Mouse (Mus musculus) embryonic stem cell, embryonic (primary cell): ENCODE results near the gene Slc35c2.

Source experiments
- CTCF ChIA-PET, 4 experiments: fragments of 300-600 bp in 2 of 4; fragments of 350-600 bp in 2 of 4; sonication (Branson Sonifier 250); formaldehyde crosslinking; loops; one replicate each; lab custom pipeline; 2022; ENCODE audit warnings: inconsistent platforms in 2 of 4; lab: Charles Lee
- POLR2A ChIA-PET, 4 experiments: fragments of 300-600 bp in 2 of 4; fragments of 350-600 bp in 2 of 4; sonication (Branson Sonifier 250); formaldehyde crosslinking; loops; one replicate each; lab custom pipeline; 2022; ENCODE audit warnings: antibody characterized with exemption in 4 of 4, inconsistent platforms in 1 of 4; lab: Charles Lee

The Slc35c2 gene

GRCm38 (mm10) chr2:165296571-165296970 is 8.9 kb upstream of the Slc35c2 start:
- CTCF ChIA-PET, result interaction anchor here in 1 of 4 experiments (1.2 kb wide), 1 partner anchor 344 kb away, joined by 4 read pairs; no protein-coding TSS in a partner anchor
- POLR2A ChIA-PET, result interaction anchor here in 3 of 4 experiments (0.6 to 6.3 kb wide), 9 partner anchors 8 to 326 kb away, joined by 3 to 32 read pairs (median 4); partner anchors contain the start of gene Slc35c2 (in 3 of the 3)

GRCm38 (mm10) chr2:165288315-165289031 is 804 bp upstream of the Slc35c2 start:
- POLR2A ChIA-PET, result interaction anchor here (0.6 to 5.1 kb wide), 29 partner anchors 8 to 1203 kb away, joined by 3 to 32 read pairs (median 4); partner anchors contain the start of genes Elmo2 (in 1 of the 4), Zfp335 (in 1 of the 4) and Zswim1 (in 1 of the 4)
- CTCF ChIA-PET, result interaction anchor here (0.6 to 1.5 kb wide), 10 partner anchors 73 to 364 kb away, joined by 3 to 8 read pairs (median 3); partner anchors contain the start of gene Ncoa5 (in 1 of the 4)

DNA sequence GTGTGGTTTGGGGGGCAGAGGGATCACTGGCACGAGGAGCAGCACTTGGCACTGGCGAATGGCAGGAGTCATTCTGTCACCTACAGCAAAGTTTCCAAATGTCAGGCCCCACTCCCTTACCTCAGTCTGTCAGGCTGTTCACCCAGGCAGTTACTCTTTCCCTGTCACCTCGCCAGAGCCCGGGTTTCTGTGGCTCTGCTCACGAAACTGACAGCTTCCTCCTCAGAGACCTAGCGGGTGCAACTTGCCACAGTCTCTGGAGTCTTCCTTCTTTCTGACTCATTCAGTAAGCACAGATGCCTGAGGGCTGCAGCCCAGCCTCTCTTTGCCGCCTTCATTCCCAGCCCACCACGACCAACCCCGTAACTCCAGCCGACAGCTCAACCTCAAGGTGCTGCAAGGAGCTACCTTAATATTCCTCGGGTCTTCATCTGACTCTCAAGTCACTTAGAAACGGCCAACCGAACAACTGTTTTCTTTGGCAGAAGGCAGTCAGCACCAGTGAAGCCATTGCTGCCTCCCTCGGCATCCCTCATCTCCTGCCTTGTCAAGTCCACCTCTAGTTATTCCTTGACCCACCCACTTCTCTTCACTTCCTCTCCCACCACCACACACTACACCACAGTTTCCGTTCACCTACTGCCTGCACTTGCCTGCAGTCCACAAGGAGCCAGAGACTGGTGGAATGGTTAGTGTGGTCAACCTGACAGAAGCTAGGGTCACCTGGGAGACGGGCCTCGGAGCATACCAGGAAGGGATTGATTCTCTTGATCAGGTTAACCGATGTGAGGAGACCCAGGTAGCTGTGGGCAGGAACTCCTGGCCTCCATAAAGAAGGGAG is 1.1 kb downstream of the Slc35c2 start:
- POLR2A ChIA-PET, result interaction anchor here in 3 of 4 experiments (0.6 to 5.1 kb wide), 12 partner anchors 9 to 221 kb away, joined by 3 to 32 read pairs (median 6); partner anchors contain the start of gene Elmo2 (in 1 of the 3)
- CTCF ChIA-PET, result interaction anchor here in 2 of 4 experiments (0.7 to 1.5 kb wide), 6 partner anchors 10 to 796 kb away, joined by 3 to 4 read pairs (median 3); no protein-coding TSS in a partner anchor

DNA sequence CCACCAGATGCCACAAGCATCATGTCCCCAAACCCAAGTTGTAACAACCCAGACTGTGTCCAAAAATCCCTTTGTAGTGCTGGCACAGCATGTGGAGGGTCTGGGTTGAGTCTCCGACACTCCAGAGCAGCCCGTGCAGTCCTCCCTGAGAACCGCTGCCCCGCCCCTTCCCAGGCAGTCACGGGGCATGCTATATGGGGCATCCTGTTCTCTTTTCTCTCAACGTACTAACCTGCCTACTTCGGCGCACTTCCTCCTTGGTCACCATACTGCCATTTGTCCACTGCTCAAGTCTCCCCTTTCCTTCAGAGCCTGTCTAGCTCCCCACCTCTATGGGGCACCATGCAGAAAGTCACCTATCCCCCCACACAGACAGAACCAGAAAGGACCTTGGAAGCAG is 2.0 kb downstream of the Slc35c2 start:
- CTCF ChIA-PET, result interaction anchor here in 1 of 4 experiments (1.2 kb wide), 1 partner anchor 243 kb away, joined by 3 read pairs; no protein-coding TSS in a partner anchor
- POLR2A ChIA-PET, result interaction anchor here in 3 of 4 experiments (0.9 to 5.1 kb wide), 3 partner anchors 11 to 35 kb away, joined by 3 to 32 read pairs (median 3); no protein-coding TSS in a partner anchor

DNA sequence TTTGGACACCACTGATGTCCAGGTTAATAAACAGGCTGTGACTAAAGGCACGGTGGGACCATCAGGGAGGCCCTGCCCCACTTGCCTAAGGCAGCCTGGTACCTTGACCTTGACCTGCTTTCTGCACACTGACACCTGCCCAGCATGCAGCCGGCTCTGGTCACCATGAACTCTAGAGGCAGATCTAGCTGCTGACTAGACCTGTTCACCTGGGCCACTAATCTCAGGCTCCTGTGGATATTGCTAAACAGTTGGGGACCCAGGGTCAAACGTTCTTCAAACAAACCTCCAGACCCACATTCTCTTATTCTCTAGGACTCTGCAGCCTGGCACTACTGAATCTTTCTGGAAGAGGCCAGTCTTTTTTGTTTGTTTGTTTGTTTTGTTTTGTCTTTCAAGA is 2.6 kb downstream of the Slc35c2 start:
- CTCF ChIA-PET, result interaction anchor here in 1 of 4 experiments (0.5 kb wide), 1 partner anchor 730 kb away, joined by 3 read pairs; no protein-coding TSS in a partner anchor
- POLR2A ChIA-PET, result no interaction called here

DNA sequence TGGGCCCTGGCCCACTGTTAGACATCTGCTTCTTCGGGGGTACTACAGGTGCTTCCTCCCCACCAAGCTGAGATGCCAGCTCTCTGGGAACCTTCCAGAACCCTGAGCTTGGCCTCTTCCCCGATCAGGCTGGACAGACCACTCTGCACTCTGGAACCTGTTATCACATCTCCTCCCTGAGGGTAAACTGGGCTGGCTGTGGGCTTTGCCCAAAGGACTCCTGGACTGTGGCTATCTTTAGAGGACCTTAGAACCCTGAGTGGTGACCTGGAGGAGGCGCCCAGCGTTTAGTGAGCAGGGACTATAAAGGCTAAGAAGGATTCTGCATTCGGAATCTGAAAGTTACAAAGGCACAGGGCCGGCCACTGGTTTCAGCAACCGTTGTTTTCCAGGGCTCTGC is 3.3 kb downstream of the Slc35c2 start:
- CTCF ChIA-PET, result interaction anchor here in 1 of 4 experiments (0.5 kb wide), 1 partner anchor 731 kb away, joined by 3 read pairs; no protein-coding TSS in a partner anchor
- POLR2A ChIA-PET, result no interaction called here

- CTCF ChIA-PET, result interaction anchor here in 1 of 4 experiments (0.6 kb wide), 1 partner anchor 171 kb away, joined by 3 read pairs; no protein-coding TSS in a partner anchor
Measured at GRCm38 (mm10) chr2:165283644-165284043, 4.0 kb downstream of the Slc35c2 start.

DNA sequence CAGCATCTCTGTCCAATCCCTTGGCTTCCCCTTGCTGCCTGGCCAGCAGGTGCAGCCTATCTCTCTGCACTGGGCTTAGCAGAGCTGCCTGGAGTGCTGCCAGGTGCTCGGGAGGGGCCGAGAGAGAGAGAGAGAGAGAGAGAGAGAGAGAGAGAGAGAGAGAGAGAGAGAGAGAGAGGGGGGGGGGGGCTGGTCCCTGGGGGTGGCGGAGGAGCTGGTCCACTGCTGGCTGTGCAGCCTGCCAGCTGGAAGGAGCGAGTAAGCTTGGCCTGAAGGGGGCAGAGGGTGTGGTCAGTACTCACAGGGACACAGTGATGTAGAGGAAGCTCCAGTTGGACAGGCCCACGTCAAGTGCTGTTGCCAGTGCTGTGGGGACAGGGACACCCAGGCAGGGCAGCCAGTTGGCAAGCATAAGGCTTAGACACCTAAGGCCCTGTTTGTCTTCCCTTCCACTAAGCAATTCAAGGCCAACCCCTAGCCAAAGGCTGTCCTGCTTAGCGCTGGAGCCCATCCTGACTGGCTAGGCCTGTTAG is 5.8 kb downstream of the Slc35c2 start:
- POLR2A ChIA-PET, result interaction anchor here in 1 of 4 experiments (0.8 to 2.0 kb wide), 2 partner anchors 26 to 220 kb away, joined by 4 to 6 read pairs; no protein-coding TSS in a partner anchor
- CTCF ChIA-PET, result interaction anchor here in 1 of 4 experiments (0.5 to 0.6 kb wide), 3 partner anchors 94 to 610 kb away, joined by 3 to 4 read pairs (median 3); no protein-coding TSS in a partner anchor

More at GRCm38 (mm10) chr2:165283644-165284043, 4.0 kb downstream of the Slc35c2 start:
- POLR2A ChIA-PET, result interaction anchor here in 3 of 4 experiments (0.5 to 2.0 kb wide), 6 partner anchors 12 to 652 kb away, joined by 3 to 6 read pairs (median 4); partner anchors contain the start of gene Trp53rka (in 1 of the 3)

GRCm38 (mm10) chr2:165279351-165279750 is 8.3 kb downstream of the Slc35c2 start:
- ChIA-PET CTCF (no interaction called here), POLR2A (interaction anchor here in 1 of 4 experiments (0.5 to 1.3 kb wide), 3 partner anchors 8 to 219 kb away, joined by 3 to 5 read pairs (median 4); partner anchors contain the start of gene Slc35c2)

- ChIA-PET CTCF (interaction anchor here in 3 of 4 experiments (0.8 to 3.6 kb wide), 5 partner anchors 9 to 203 kb away, joined by 3 to 15 read pairs (median 10); no protein-coding TSS in a partner anchor), POLR2A (interaction anchor here in 2 of 4 experiments (0.7 to 1.5 kb wide), 2 partner anchors 10 to 181 kb away, joined by 3 read pairs; partner anchors contain the start of gene Slc35c2 (in 1 of the 2))
Measured at GRCm38 (mm10) chr2:165277188-165277740, 10.4 kb downstream of the Slc35c2 start.

DNA sequence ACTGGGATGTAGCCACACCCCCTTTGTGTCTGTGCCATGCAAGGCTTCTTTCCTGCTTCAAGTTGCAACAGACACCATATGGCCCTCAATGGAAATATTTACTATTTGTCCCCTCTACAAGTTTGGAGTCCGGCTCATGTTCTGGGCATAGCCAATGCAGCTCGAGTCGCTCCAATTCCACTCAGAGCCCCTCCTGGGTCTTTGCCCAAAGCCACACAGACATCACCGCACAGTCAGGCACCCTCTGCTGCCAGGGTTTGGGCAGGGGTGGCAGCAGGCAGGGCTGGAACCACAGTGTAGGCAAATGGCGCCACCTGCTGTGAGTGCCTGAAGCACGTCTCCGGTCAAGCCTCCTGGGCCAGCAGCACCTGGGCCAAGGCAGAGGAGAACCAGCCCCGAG is 11.8 kb downstream of the Slc35c2 start:
- POLR2A ChIA-PET, result interaction anchor here in 2 of 4 experiments (1.1 to 1.2 kb wide), 2 partner anchors 12 kb away, joined by 3 read pairs; partner anchors contain the start of gene Slc35c2 (in 2 of the 2)
- CTCF ChIA-PET, result interaction anchor here in 3 of 4 experiments (0.7 to 3.6 kb wide), 6 partner anchors 15 to 211 kb away, joined by 3 to 15 read pairs (median 8); no protein-coding TSS in a partner anchor

- ChIA-PET CTCF (interaction anchor here (0.6 to 3.6 kb wide), 7 partner anchors 15 to 212 kb away, joined by 3 to 15 read pairs (median 8); no protein-coding TSS in a partner anchor), POLR2A (interaction anchor here in 3 of 4 experiments (0.7 to 1.2 kb wide), 3 partner anchors 12 to 139 kb away, joined by 3 read pairs; partner anchors contain the start of gene Slc35c2 (in 2 of the 3))
Measured at GRCm38 (mm10) chr2:165275124-165275640, 12.5 kb downstream of the Slc35c2 start.

DNA sequence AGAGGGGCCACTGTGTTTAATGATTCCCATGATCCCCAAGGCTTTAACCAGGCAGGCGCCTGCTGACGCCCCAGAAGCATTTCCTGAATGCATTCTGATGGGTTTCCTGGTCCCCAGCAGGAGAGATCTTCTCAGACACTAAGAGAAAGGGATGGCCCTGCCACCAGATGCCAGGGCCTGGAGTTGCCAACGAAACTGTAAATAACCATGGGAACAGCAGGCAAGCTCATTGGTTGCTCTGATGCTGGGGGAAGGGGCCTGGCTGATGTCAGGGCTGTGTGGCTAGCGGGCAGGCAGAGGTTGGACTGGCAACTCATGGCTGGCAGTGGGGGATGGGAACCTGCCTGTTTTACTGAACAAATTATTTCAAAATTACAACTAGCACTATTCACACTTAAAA is 14.1 kb downstream of the Slc35c2 start:
- CTCF ChIA-PET, result interaction anchor here in 1 of 4 experiments (1.0 kb wide), 1 partner anchor 199 kb away, joined by 3 read pairs; no protein-coding TSS in a partner anchor
- POLR2A ChIA-PET, result no interaction called here

DNA sequence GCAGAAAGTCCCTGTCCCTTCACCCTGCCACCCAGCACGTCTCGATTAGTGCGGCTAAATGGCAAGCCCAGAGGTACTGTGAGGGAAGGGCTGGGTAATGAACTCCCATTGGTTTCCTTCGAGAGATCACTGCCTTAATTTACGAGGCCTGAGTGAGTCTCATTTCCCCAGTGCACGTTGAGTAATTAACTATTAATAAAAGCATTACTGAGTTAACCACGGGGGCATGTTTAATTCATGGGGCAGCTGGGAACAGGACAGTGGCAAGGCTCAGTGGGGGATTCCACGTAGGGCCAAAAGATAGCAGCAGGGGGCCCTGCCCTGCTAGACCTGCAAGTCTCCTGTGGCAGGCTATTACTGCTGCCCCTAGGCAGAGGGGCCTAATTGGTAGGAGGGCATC is 16.3 kb downstream of the Slc35c2 start:
- ChIA-PET POLR2A (no interaction called here), CTCF (interaction anchor here in 2 of 4 experiments (0.8 to 1.5 kb wide), 2 partner anchors 41 to 197 kb away, joined by 3 to 6 read pairs; no protein-coding TSS in a partner anchor)

DNA sequence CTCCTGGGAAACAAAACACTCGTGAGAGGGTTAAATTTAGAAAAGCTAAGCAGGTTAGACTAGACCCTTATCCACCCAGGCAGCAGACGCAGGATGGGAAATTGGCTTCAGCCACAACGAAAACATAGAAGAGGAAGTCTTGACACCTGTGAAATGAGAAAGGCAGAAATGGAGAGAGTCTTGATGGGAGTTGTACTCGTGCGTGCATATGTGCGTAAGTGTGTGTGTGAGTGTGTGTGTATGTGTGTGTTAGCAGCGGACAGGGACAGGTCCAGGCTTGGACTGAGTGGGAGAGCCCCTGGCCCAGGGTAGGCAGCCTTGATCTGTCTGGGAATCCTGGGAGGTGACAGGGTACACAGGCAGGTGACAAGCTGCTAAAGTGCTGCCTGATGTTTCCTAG is 16.8 kb downstream of the Slc35c2 start:
- POLR2A ChIA-PET, result no interaction called here

GRCm38 (mm10) chr2:165266739-165267138 is 20.9 kb downstream of the Slc35c2 start:
- ChIA-PET POLR2A (no interaction called here), CTCF (interaction anchor here in 1 of 4 experiments (0.9 kb wide), 1 partner anchor 192 kb away, joined by 3 read pairs; no protein-coding TSS in a partner anchor)

More for the DNA sequence above, 16.8 kb downstream of the Slc35c2 start:
- CTCF ChIA-PET, result interaction anchor here in 2 of 4 experiments (0.6 to 1.5 kb wide), 2 partner anchors 196 to 321 kb away, joined by 3 to 6 read pairs; no protein-coding TSS in a partner anchor
